Mouse (Mus musculus) left cerebral cortex, adult 2 months (tissue): ENCODE measurements at regions not wholly inside any gene's neighbourhood (a gene's known extent, or its start where the extent isn't known, plus 50 kb on each side); places are given as distances from the start of the nearest gene placed in this dataset.
A peak's percentile ranks its signal among the peaks of the same experiment; 100 is the strongest.

Experiments
- DNase-seq, 2 experiments: peaks; one replicate each; pipeline ENCODE4 v3.0.0; 2021 to 2022; ENCODE audit warnings: low spot score in 2 of 2, mixed read lengths in 1 of 2; ENCODE audit errors: extremely low spot score in 1 of 2
- H3K27ac ChIP-seq: fragments of 200-600 bp; 2 replicates; pipeline ENCODE4 v1.8.1; 2022
- H3K4me3 ChIP-seq: fragments of 200-600 bp; 2 replicates; pipeline ENCODE4 v1.8.1; 2022
- CTCF ChIP-seq: fragments of 200-600 bp; IDR thresholded peaks from 2 replicates; pipeline ENCODE4 v1.8.1; 2022; ENCODE audit warnings: antibody characterized with exemption, mild to moderate bottlenecking, moderate library complexity
- intact Hi-C: fragments of 180-260 bp; cut with DNase I; formaldehyde crosslinking; loops from one replicate; pipeline ENCODE4 v1.15.1; 2025

DNA sequence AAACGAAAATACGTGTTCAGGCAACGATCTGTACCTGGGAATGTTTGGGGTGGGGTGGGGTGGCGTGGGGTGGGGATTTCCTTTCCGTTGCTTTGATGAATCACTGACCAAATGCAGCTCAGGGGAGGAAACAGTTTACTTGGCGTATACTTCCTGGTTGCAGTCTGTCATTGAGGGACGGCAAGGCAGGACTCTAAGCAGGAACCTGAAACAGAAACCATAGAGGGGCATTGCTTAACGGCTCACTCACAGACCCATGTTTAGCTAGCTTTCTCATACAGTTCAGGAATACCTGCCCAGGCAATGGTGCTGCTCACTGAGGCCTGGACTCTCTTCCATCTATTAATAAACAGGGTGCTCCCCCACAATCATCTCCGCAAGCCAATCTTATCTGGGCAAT is 55.1 kb upstream of the Smox start:
- intact Hi-C loops, result no loop called here
- H3K27ac ChIP-seq, result no peak overlapping the region
- no peak overlapping the region for H3K4me3 ChIP-seq
- TF ChIP-seq CTCF, result no peak
- no peak for DNase-seq

DNA sequence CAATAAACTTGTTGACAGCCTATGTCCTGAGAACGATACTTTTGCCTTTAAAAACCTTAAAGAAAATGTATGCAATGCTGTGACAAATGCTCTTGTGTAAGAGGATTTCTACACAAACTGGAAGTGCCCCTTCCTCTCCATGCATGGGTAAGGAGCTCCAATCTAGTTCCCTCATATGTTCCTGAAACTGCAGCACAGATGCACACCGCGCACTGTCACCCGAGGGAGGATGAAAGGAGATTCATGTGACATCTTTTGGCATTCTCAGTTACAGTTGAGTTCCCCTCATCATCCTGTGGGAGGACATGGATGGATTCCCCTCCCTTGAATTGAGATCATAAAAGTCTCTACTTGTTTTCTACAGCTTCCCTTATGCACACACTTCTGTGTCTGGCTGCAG is 60.8 kb upstream of the Smox start:
- H3K4me3 ChIP-seq, result no peak overlapping the region
- intact Hi-C loops, result no loop called here
- no peak for DNase-seq
- no peak overlapping the region for H3K27ac ChIP-seq
- no peak for TF ChIP-seq CTCF

DNA sequence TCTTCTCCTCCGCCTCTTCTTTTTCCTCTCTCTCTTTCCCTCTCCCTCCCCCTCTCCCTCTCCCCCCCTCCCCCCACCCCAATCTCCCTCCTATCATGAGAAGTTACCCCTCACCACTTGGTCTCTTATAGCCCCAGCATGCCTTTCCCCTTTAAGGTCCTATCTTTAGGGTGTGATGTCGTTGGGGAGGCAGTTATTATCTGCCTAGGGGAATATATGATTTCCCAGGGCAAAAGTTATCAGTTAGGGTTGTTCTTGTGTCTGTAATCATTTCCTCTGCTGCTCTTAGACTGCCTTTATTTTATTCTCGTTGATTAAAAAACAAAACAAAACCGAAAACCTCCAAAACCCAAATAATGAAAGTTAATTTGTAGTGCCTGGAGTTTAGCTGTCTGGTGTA is 63.2 kb upstream of the Smox start:
- H3K4me3 ChIP-seq, result no peak overlapping the region
- no peak for TF ChIP-seq CTCF
- no peak overlapping the region for H3K27ac ChIP-seq
- DNase-seq, result no peak
- intact Hi-C loops, result no loop called here

DNA sequence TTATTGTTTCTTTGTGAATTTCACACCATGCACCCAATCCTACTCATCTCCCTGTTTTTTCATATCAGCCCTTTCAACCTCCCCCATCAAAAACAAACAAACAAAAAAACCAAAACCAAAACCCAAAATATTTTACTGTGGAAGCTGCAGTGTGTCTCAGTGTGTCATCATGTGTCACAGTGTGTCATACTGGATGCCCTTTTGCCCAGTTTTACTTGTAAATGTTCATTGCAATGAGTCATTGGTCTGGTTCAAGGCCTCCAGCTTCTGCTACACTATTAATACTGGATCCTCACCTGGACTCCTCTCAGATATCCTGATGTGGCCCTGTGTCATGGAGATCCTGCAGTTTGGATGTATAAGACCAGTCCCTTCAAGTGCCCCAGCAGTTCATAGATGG is 64.4 kb upstream of the Smox start:
- no peak for DNase-seq
- intact Hi-C loops, result no loop called here
- TF ChIP-seq CTCF, result no peak
- no peak overlapping the region for H3K27ac ChIP-seq
- no peak overlapping the region for H3K4me3 ChIP-seq

DNA sequence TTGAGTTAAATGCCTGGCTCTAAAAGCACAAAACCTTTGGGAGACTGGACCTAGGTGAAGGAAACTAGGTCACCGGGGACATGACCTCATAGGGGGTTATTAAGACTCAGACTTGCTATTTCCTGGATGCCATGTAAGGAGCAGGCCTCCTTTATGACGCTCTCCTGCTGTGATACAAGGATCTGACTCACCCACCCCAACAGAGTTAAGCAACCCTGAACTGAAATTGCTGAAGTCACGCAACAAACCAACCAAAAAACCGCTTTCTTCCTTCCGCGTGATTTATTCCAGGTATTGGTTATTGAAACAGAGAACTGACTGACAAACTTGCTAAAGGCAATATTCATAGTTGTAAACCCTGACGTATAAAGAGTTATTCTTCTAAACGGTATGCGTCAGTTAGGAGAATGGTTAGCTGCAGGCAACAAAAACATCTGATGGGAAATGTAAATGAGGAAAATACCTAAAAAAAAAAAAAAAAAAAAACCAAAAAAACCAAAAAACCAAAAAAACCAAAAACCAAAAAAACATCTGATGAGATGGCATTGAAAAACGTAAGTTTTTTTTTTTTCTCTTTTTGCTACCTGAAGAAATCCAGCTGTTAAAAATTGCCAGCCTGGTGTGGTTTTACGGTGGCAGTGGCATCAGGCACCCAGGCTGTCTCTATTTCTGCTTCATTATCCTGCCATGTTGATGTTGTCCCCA is 67.5 kb upstream of the Smox start:
- intact Hi-C loops, result loop anchor here (1.0 to 5.0 kb wide), 4 partner anchors 69 to 389 kb away; partner anchors contain the start of gene Smox
- Histone ChIP-seq H3K4me3 (no peak overlapping the region), H3K27ac (no peak overlapping the region)
- TF ChIP-seq CTCF, result no peak
- no peak for DNase-seq

DNA sequence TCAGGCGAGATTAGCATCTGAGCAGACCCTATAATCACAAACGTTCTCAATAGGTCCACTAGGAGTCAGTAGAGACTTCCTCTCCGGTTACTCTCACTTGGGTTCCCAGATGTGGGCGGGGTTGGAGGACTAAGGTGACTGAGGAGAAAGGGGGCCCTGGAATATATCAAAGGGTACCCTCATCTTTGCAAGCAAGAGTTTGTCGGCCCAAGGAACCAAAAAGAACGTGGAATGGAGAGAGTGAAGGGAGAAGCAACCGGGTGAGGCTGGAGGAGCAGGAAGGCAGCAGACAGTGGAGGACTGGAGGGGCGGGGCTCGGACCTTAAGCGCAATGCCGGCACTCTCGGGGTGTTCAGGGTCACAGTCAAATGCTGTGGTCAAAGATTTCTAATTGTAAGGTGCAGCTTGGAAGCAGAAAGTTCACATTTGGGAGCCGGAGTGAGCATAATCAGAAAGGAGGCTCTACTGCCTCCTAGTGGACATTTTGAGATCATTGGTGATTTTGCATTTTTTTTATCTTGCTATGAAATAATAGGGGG is 68.3 kb upstream of the Smox start:
- intact Hi-C loops, result loop anchor here (1.0 to 5.0 kb wide), 4 partner anchors 69 to 390 kb away; partner anchors contain the start of gene Smox
- Histone ChIP-seq H3K27ac (0 out of 2 replicates have a peak overlapping the region, but pooled peaks have one; percentile 44), H3K4me3 (peak overlapping the region; percentile 58)
- peak; percentile 56 for TF ChIP-seq CTCF
- DNase-seq, result peak; percentile 33 to 41

DNA sequence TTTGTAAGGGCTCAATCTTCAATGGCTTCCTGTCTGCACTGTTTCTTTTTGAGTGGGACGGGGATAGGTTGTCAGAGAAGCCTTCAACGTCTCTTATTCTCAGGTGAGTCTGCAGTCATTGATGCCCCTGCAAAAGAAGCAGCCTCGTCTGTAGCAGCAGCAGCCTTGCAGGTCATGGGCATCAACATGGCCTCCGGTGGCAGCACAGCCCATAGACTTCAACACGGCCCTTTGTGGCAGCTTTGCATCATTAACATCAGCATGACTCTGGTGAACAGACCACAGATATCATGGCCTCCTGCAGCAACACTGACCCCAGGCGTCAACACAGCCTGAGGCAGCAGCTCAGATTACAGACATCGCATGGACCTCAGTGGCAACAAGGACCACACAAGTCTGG is 65.4 kb upstream of the Rnf24 start:
- H3K4me3 ChIP-seq, result no peak overlapping the region
- intact Hi-C loops, result loop anchor here (2.0 to 5.0 kb wide), 2 partner anchors 131 to 323 kb away; no protein-coding TSS in a partner anchor
- no peak overlapping the region for H3K27ac ChIP-seq
- no peak for DNase-seq
- no peak for TF ChIP-seq CTCF

DNA sequence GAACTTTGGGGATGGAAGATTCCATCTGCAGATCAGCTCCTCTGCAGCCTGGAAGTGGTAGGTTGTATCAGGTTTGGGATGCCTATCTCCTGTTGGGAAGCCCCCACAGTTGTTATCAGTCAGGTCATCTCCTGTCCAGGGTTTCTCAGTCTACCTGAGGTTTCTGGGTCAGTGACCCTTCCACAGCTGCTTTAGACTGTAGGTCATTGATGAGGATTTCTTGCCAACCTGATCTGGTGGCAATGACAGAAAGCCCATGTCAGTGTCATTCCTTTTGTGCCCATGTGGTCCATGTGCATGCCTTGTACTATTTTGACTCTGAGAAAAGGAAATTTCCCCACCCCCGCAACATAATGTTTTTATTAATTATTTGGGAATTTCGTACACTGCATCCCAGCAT is 64.8 kb upstream of the Rnf24 start:
- no peak for TF ChIP-seq CTCF
- Histone ChIP-seq H3K27ac (no peak overlapping the region), H3K4me3 (no peak overlapping the region)
- DNase-seq, result no peak
- intact Hi-C loops, result loop anchor here (2.0 to 5.0 kb wide), 2 partner anchors 67 to 130 kb away; no protein-coding TSS in a partner anchor

DNA sequence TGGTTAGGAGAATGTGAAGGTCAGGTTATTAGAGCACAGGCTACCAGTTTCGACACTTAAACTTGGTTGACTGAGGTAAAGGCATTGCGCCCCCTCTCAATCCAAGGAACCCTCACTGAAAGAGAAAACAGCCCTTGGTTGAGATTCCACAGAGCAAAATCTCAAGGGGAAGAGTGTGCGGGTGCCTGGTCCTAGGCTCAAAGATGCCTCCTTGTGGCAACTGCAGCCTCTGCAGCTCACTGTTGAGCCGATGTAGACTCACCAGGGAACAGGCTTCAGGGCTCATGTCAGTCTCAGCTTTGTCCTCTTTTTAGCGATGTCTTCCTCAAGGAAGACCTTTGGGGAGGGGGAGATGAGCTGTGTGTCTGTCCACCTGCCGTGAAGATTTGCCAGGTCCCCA is 63.8 kb upstream of the Rnf24 start:
- intact Hi-C loops, result loop anchor here (2.0 to 5.0 kb wide), 2 partner anchors 66 to 129 kb away; no protein-coding TSS in a partner anchor
- peak; percentile 59 to 76 for DNase-seq
- Histone ChIP-seq H3K4me3 (no peak overlapping the region), H3K27ac (no peak overlapping the region)
- TF ChIP-seq CTCF, result peak; percentile 91

DNA sequence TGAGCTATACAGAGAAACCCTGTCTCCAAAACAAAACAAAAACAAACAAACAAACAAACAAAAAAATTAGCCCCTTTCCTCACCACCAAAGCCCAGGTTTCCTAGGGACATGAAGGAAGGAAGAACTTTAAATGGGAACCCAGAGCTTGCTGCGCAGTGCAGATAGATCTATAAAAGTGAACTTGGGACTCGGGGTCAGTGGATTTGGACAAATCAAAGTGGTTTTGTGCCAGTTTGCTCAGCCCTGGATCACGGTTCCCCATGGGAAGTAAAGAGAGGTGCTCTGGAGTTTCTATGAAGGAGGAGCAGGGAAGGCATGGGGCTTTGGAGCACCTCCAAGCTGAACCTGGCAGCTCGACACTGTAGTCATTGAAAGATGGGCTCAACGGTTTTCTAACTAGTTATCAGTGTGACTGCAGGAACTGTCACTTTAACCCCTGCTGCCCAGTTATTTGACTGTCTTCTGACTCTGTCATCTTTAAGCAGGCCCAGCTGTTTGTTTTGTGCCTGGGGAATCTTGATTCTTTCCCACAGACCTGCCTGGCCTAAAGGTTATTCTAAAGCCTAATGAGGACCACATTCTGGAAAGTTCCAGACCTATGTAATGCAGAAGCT is 58.3 kb upstream of the Rnf24 start:
- no peak overlapping the region for H3K4me3 ChIP-seq
- no peak overlapping the region for H3K27ac ChIP-seq
- no peak for TF ChIP-seq CTCF
- DNase-seq, result no peak
- intact Hi-C loops, result no loop called here

DNA sequence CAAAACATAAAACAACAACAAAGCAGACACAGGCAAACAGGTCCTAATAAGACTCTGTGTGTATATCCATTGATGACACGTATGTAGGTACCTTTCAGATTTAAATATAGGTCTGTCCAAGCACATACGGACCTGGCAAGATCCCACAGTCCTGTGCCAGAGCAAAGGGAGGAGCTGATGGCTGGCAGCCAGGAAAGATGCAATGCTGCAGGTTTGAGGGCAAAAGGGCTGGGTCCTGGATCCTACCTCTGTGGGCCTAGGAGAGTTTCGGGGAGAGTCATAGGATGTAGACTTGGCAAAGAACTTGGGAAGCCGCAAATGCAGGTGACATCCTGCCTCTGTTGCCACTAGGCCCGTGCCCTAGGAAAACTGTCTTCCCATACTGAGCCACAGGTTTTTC is 54.6 kb upstream of the Rnf24 start:
- no peak for DNase-seq
- intact Hi-C loops, result no loop called here
- Histone ChIP-seq H3K4me3 (no peak overlapping the region), H3K27ac (no peak overlapping the region)
- TF ChIP-seq CTCF, result no peak

DNA sequence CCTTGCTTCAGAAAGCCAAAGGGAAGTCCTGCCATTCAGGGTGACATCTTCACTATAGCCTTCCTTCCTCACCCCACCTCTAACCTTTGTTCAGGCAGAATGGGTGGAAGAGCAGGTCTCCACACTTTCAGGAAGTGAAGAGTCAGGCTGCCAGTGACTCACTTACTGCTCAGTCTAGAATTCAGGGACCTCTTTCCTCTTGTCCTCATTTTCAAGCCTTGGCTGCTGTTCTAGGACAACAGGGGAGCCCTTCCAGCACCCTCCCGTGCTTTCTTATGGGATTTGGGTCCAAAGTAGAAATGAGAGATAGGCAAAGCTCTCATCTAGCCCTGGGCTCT is 51.5 kb upstream of the Rnf24 start:
- intact Hi-C loops, result no loop called here
- DNase-seq, result no peak
- H3K27ac ChIP-seq, result peak overlapping the region; percentile 44; the same call in 1 of the 2 replicates
- H3K4me3 ChIP-seq, result no peak overlapping the region
- TF ChIP-seq CTCF, result peak; percentile 17
